Mouse (Mus musculus): Measurements from ENCODE around the gene Samd3.
A peak's percentile ranks its signal among the peaks of the same experiment; 100 is the strongest.

Samd3 gene

DNA sequence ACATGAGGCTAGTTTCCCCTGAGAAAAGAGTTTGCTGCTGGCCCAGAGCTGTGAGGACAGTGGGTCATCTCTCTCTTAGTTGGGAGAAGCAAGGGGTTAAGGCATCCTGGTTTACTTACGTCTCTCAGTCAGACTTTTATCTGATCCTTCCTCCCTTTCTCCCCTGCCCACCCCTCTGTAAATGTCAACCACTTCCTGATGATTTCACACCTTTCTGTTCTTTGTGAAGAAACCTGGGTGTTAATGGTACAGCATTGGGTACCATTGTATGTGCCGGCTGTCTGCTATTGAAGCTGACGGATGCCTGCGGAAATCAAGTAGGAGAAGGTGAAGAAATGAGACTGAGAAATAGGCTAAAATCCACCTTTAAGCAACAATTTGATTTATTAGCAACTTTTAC, at the start of gene Samd3:
Samd3 (plus strand) TSS at position 220 of the 400 bp plus-strand sequence.
- no peak for DNase-seq (ENCODE audit: low spot score)

DNA sequence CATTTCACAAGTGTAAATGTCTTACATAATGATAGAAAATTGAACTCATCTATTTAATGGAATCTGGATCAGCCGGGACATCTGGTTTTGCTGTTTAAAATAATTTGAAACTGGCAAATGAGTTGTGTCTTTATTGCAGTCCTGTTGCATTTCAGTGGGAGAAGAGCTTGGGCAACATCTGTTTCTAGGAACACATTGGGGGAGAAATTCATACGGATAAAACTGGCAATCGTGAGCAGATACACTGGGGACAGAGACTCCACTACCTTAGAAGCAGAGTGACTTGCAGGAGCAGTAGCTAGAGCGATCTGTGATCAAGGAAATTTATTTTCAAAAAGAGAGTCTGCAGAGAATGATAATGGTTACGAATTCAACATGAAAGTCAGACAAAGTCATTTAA, 44.2 kb upstream of the Samd3 start:
- DNase-seq (ENCODE audit: low spot score): no peak

DNA sequence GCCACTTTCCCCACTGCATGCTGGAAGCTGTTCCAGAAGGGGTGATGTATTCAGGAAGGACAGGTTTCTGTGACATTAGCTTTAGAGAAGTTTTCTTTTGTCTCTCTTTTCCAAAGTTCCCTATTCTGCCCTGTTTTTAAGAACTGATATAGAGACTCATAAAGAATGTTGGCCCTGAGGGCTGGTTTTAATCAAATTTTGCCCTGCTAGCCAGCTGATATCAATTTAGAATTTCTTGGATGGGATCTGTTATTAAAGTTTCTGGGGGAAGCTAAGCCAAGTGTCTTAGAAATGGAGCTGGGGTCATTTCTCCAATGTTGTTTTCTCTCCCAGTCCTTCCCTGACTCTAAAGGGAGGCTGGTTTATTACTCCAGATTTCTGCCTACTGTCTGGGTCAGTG, 38.7 kb upstream of the Samd3 start:
- no peak for DNase-seq (ENCODE audit: low spot score)

DNA sequence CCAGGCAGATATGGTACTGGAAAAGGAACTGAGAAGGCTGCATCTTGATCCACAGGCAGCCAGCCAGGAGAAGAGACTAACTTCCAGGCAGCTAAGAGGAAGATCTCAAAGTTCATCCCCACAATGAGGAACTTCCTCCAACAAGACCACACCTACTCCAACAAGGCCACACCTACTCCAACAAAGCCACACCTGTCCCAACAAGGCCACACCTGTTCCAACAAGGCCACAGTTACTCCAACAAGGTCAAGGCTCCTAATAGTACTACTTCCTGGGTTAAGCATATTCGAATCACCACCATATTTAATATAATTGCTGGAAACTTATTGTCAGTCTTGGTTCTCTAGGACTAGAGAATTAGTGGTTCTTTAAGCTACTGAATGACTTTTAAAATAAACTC, 34.6 kb upstream of the Samd3 start:
- no peak for DNase-seq (ENCODE audit: low spot score)

GRCm38 (mm10) chr10:26202708-26203368, 26.7 kb upstream of the Samd3 start:
- no peak for DNase-seq (ENCODE audit: low spot score)

DNA sequence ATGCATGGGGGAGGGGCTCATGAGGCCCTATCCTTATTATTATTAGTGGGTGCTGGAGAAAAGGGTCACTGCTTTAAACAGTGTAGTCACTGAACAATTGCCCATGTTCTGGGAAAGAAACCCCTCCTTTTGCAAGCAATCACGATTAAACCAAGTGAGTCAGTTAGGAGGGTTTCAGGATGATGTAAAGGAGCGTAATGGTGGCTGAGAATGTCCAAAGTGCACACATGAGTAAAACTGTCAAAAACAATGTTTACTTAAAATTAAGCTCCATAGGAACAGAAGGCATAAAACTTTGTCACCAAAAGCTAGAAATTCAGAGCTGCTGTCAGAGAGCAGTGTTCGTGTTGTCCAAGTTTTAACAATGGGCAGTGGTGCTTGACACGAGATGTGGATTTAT, 8.8 kb upstream of the Samd3 start:
- DNase-seq (ENCODE audit: low spot score): no peak

GRCm38 (mm10) chr10:26226241-26226640, 3.3 kb upstream of the Samd3 start:
- DNase-seq (ENCODE audit: low spot score): no peak

- DNase-seq (ENCODE audit: low spot score): no peak
Observed at GRCm38 (mm10) chr10:26226734-26227133, 2.8 kb upstream of the Samd3 start.

- DNase-seq (ENCODE audit: low spot score): no peak
Observed at GRCm38 (mm10) chr10:26228187-26228586, 1.3 kb upstream of the Samd3 start.

DNA sequence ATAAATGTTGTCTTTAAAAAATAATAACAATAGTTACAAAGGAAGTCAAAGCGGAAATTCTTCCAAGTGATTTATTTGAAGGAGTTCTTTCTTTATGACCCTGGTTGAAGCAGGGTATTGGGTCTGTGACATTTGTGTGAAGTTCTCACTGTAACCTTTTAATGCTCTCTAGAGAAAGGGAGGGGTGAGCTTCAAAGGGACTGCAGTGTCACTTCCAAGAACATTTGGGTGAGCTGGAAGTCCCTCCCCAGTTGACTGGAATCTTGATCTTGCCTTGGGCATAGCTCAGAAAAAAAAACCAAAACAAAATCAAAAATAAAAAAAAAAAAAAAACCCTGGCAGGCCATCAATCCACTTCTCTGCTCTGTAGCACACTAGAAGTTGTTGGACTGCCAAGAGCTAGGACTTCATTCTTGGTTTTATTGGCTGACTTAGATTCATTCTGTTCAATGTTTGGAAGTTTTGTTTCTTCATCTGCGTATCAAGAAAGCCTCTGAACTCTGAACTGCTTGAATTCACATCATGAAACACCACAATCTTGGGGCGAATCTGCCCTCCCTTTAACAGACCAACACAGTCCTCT, 2.7 kb downstream of the Samd3 start:
- peak; percentile 70 for DNase-seq (ENCODE audit: low spot score)

DNA sequence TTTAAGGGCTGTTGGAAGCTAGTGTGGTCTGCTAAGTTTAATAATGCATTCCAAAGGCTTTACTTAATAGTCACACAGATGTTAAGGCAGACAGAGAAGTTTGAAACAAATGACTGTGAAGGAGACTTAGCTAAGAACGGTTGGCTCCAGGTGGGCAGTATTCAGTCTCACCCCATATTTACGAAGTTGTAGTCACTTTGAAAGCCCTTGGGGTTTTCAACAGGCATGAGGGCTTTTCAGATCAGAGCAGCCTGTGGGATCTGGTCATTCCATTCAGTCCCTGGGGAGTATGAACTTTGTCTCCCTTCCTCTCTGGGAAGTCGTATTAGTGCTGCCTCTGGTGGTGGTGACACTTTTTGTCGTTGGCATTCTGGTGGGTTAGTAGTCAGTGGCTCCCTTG, 9.1 kb downstream of the Samd3 start:
- DNase-seq (ENCODE audit: low spot score): peak; percentile 9

GRCm38 (mm10) chr10:26239090-26239489, 9.6 kb downstream of the Samd3 start:
- no peak for DNase-seq (ENCODE audit: low spot score)

DNA sequence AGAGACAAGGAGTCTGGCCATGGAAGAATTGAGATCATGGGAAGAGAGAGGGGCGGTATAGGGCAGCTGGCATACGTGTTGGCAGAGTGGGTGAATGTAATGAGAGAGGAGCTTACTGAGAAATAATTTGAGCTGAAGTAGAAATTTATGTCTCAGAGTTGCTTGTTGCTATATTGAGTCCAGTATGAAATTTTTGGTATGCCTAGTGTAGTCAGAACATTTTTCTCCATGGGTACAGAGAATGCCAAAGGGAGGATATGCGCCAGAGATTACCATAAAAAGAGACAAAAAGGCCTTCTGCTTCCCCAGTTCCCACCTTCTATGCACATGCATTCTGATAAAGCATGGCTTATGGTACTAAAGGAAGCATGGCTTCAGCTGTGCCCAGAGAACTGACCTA, 13.7 kb downstream of the Samd3 start:
- DNase-seq (ENCODE audit: low spot score): no peak

DNA sequence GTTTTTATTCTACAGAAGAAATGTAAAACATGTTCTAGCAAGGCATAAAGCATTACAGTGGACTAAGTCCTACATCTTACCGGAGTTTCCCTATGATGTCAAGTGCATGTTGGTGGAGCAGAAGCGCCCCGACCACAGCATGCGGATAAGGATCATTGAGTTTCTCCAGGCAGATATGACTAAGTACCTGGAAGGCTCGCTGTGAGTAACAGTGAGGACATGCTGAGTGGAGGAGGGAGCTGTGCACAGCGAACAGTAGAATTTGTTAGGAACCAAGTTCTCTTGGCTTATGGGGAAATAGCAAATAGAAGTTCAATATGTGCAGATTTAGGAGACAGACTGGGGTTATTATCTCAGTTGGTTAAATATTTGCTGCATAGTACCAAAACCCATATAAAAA, 15.0 kb downstream of the Samd3 start:
- DNase-seq (ENCODE audit: low spot score): no peak

DNA sequence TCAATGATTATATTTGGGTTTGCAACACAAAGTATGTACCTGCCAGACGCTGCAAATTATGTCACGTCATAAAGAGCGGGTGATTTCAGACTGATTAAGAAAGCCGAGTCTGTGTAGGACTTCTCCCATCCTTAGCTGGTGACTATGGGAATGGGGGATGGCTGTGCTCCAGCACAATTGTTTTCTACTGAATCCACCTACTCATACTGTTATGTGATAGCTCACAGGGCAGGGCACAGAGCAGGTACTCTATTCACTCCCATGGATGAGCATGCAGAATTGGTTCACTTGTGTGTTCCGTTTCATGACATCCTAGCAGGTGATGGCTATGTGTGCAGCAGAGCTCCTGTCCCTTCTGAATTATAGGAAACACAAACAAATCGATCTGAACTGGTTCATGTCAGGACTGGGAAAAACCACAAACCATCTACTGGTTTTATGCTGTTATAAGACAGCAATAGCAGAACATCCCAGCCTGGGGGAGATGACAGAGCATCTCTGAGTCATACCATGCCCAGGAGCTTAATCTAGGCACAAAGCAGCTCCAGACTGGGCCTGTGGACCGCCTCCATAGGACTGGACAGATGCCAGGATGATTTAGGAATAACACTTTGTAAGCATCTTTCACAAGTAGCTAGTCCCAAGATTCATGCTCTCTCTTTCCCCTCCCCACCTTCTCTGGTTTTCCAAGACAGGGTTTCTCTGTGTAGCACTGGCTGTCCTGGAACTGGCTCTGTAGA, 20.1 kb downstream of the Samd3 start:
- no peak for DNase-seq (ENCODE audit: low spot score)

DNA sequence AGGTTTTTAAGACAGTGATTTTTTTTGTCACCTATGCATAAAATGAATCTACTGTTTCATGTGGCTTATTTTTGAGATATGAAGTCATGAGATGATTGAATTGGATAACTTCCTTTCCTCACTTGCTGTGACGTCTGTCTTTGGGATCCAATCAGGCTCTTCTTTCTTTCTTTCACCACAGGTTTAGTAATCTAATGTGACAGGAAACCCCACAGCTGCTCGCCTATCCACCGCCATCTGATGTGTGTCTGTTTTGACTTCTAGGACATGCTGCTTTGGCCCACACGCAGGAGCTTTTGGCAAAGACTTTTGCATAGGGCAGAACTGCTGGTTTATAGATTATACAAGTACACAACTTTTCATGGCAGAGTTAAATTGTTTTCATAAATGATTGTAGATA, 30.4 kb downstream of the Samd3 start:
- DNase-seq (ENCODE audit: low spot score): no peak

DNA sequence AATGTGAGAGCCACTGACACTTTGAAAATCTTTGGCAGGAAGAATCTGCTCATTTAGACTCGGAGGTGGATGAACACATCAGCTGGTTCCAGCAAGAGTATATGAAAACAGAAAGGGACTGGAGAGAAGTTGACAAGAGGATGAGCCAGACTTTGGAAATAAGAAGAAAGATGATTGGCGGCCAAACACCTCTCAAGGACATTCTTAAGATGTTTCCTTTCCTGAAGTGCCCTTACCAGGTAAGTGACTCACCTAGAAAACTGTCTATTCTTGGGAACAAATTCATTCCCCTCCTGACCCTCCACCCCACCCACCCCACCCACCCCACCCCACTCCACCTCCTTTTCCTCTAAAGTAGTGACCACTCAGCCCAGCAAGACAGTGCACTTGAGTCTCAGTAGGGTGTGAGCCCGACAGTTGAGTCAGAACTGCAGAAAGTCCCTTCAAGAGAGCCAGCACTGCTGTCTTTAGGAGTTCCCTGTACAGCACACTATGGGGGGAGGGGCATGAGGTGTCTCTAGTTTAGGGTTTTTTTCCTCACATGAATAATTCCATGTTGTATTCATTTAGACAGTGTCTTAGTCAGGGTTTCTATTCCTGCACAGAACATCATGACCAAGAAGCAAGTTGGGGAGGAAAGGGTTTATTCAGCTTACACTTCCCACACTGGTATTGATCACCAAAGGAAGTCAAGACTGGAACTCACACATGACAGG, 34.4 kb downstream of the Samd3 start:
- no peak for DNase-seq (ENCODE audit: low spot score)

GRCm38 (mm10) chr10:26275414-26275813, 45.9 kb downstream of the Samd3 start:
- no peak for DNase-seq (ENCODE audit: low spot score)

GRCm38 (mm10) chr10:26280009-26280408, 50.5 kb downstream of the Samd3 start:
- no peak for DNase-seq (ENCODE audit: low spot score)

DNA sequence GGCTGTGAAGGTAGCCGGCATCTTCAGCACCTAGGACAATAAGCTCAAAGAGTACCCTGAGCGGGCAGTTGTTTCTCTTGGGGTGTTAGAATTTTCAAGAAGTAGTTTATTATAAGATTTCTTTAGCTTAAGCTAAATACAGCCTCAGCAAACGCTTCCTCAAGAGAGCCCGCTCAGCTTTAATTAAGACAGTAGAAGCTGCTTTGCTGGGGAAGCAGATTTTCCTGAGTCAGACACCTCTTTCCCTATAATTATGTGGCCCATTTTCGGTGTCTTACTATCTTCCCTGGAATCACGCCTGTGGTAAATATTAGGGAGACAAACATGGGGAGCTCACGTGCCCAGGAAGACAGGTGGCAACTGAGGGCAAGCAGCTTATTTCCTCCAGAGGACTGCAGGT, 57.6 kb downstream of the Samd3 start:
- no peak for DNase-seq (ENCODE audit: low spot score)

- no peak for DNase-seq (ENCODE audit: low spot score)
Observed at GRCm38 (mm10) chr10:26297200-26297599, 67.7 kb downstream of the Samd3 start.

GRCm38 (mm10) chr10:26297626-26298025, 68.1 kb downstream of the Samd3 start:
- no peak for DNase-seq (ENCODE audit: low spot score)

DNA sequence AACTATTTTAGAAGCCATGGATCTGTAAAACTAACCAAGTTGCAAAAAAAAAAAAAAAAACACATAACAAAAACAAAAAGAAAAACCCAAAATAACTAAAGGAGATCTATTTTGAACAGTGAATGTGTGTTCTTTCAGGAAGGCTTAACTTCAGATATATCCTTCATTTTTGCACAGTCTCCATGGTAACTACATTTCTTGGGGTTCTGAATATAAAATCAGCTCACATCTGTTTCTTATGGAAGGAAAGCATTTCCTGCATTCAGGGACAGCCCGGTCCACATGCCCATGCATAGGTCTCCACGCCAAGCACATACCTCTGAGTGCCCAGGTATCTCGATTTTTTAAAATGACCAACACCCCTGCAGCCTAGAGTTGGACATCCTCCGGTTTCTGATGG, 72.8 kb downstream of the Samd3 start:
- no peak for DNase-seq (ENCODE audit: low spot score)

Data from adipocyte (in vitro differentiated cells).